Comparison of ENCODE assay signal across 8 mouse cellular contexts in the genomic region with DNA sequence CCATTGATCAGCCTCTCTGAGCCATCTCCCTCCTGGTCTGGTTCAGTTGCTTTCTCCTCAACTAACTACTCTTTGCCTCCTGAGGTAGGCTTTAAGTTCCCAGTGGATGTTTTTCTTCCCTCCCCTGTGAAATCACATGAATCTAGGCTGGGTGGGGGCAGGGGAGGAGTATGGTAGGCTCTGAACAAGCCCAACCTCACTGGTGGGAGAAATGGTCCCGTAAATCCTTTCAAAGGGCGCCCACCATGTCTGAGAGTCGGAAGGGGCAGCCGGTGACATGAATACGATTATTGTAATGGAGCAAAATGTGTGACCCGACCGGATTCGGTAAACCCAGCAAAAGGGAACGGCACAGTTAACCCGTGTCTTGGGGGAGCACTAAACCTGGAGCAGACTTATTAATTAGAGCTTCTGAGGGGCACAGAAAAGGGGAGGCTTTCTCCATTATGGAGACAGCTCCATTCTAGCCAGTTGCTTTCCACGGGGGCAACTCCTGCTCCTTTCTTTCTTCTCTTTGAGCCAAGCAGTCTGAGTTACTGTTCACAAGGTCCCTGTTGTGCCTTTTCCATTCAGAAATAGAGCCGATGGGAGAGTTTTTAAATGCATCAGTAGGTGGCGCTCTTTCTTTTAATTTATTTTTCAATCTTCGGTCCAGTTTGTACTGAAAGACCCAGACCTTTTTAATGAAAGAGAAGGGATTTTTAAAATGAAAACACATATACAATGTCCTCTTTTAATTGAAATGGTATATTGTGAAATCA.
DNase-seq lines count a peak whose midpoint lies in the region; ATAC-seq and TF ChIP-seq lines count a peak whose summit lies in the region.
"Had no signal": no experiment of that assay in that cellular context is flagged by ENCODE, and none has a peak within 500 bp of the region (broad histone marks: within the 10 kb centered on the region; RNA-seq: fewer than 3 reads in every experiment).

No protein-coding gene starts in this region.

- no peaks in the 10 kb centered on the region for H3K4me1 ChIP-seq in E14TG2a.4 (replicated peaks; ENCODE audit: low read depth, low read length)
- H3K4me1 ChIP-seq in forebrain, embryonic 12.5 days, result no peaks in the 10 kb centered on the region
- peaks cover 6% of the 10 kb centered on the region; the same call in 1 of the 2 replicates for H3K4me1 ChIP-seq in limb, embryonic 15.5 days

- no peaks in the 10 kb centered on the region for H3K36me3 ChIP-seq in E14TG2a.4 (ENCODE audit: insufficient read depth, low read length)
- no peaks in the 10 kb centered on the region for H3K36me3 ChIP-seq in forebrain, embryonic 12.5 days (replicated peaks)
- H3K36me3 ChIP-seq in limb, embryonic 15.5 days, result no peaks in the 10 kb centered on the region

- H3K27ac ChIP-seq in forebrain, embryonic 12.5 days, result no peak overlapping the region
- peak overlapping the region; percentile 54; the same call in 1 of the 2 replicates for H3K27ac ChIP-seq in limb, embryonic 15.5 days
- H3K27ac ChIP-seq: macrophage had no signal

- peak; percentile 27 for DNase-seq in Patski (ENCODE audit: low read depth, low spot score)
- DNase-seq in kidney, adult 11 months, result peak; percentile 3
- peak; percentile 3 for DNase-seq in retina, adult 2 months (ENCODE audit: low read depth, low spot score)
- no peak for DNase-seq in spleen, postnatal 4 days (ENCODE audit: low spot score in 2 of 2)

- POLR2A ChIA-PET in Patski (lab: Charles Lee), result no interaction called here

- WGBS in forebrain, embryonic 12.5 days, result 45% methylated on average over 14 of the region's 14 CpGs
- WGBS in limb, embryonic 15.5 days, result 27% methylated on average over 14 of the region's 14 CpGs

- H3K4me2 ChIP-seq in forebrain, embryonic 12.5 days, result peak overlapping the region; percentile 30; the same call in 1 of the 2 replicates
- peak overlapping the region; percentile 40 for H3K4me2 ChIP-seq in limb, embryonic 15.5 days

- in situ Hi-C loops in Patski (cut with MboI; ENCODE audit: low pct_unique_long_range_greater_than_20kb), result loop anchor here (25.0 kb wide), 1 partner anchor 750 kb away; no protein-coding TSS in a partner anchor

- H3K4me3 ChIP-seq in E14TG2a.4 (replicated peaks; ENCODE audit: low read length), result no peak overlapping the region
- no peak overlapping the region for H3K4me3 ChIP-seq in forebrain, embryonic 12.5 days (replicated peaks)
- H3K4me3 ChIP-seq in limb, embryonic 15.5 days, result peak overlapping the region; percentile 28

- no peaks in the 10 kb centered on the region for H3K9me3 ChIP-seq in E14TG2a.4 (ENCODE audit: low read length)
- H3K9me3 ChIP-seq in forebrain, embryonic 12.5 days, result no peaks in the 10 kb centered on the region
- H3K9me3 ChIP-seq in limb, embryonic 15.5 days, result no peaks in the 10 kb centered on the region

- H3K27me3 ChIP-seq in E14TG2a.4 (ENCODE audit: insufficient read depth, low read length) (no peaks in the 10 kb centered on the region), Patski (peaks cover 40% of the 10 kb centered on the region)
- H3K27me3 ChIP-seq in forebrain, embryonic 12.5 days, result 0 out of 2 replicates have a peak, but pooled peaks cover 3% of the 10 kb centered on the region
- no peaks in the 10 kb centered on the region for H3K27me3 ChIP-seq in limb, embryonic 15.5 days

- ATAC-seq in Patski, result no peak
- ATAC-seq in forebrain, embryonic 12.5 days (ENCODE audit: low FRiP score), result peak; percentile 73; the same call in 1 of the 2 replicates
- peak; percentile 76; the same call in 1 of the 2 replicates for ATAC-seq in limb, embryonic 15.5 days (ENCODE audit: insufficient number of reproducible peaks, low FRiP score, low TSS enrichment, low read depth)

- CTCF ChIA-PET in Patski (lab: Charles Lee), result interaction anchor here (0.8 to 1.8 kb wide), 7 partner anchors 8 to 186 kb away, joined by 3 to 7 read pairs (median 4); no protein-coding TSS in a partner anchor

- peak; percentile 80 for TF ChIP-seq CTCF in E14TG2a.4 (conservative IDR thresholded peaks at IDR 0.05; ENCODE audit: low read length)
- peak; percentile 69 for TF ChIP-seq CTCF in Patski (IDR thresholded peaks at IDR 0.05)

- H3K9ac ChIP-seq in forebrain, embryonic 12.5 days, result no peak overlapping the region
- 0 out of 2 replicates have a peak overlapping the region, but pooled peaks have one; percentile 10 for H3K9ac ChIP-seq in limb, embryonic 15.5 days

Comparison
In these comparisons a context has a peak if more than half of its experiments do, and no peak if none do; other contexts are left out.
1. DNase-seq: peak in Patski (single experiment), kidney, adult 11 months (single experiment) and retina, adult 2 months (single experiment); none in spleen, postnatal 4 days (0 of 2).